Mouse (Mus musculus): ENCODE measurements around the gene Osbp. TPM values are rescaled to one million over a fixed set of nuclear protein-coding genes. Genes with fewer than 3 reads are reported as not detected.

The Osbp gene
- polyA plus RNA-seq, 1 experiment = 24.4 TPM

DNA sequence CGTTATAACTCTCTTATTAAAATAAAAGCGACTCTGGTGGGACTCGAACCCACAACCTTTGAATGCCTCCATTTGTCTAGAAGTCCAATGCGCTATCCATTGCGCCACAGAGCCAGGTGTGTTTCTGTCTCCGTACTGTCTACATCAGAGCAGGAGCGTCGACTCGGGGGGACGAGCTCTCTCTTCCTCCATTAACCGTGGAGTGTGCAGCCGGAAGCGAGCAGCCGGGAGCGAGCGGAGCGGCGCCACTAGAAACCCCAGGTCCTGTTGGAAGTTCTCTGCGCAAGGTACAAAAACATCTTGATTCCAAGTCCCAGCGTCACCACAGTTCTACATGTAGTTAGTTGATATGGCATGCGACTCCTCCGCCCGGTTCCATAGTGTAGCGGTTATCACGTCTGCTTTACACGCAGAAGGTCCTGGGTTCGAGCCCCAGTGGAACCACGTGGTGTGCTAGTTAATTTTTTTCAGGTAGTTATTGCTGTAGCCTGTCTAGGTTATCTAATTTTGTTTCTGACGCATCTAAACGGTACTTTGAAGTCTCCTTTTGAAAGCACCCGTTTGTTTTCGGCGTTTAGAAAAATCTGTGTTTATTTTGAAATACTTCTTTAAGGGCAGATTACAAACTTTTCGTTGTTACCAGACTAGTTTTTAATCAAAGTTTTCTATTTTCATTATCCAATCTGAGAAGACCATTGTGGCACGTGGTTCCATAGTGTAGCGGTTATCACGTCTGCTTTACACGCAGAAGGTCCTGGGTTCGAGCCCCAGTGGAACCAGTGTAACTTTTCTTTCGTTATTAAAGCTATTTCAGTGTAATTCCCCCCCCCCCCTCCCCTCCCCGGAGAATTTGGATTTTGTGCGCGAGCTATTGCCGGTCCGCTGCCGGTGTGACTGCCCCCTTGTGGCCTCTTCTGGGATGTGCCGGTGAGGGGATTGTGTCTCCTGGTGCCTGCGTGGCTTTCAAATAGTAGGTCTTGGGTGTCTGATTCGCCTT is 46.1 kb downstream of the Osbp start:
- H3K36me3 ChIP-seq (ENCODE audit: control insufficient read depth, insufficient read depth, low read length) = no peaks in the 10 kb centered on the region
- H3K4me3 ChIP-seq (ENCODE audit: control insufficient read depth, low read depth, low read length) = peak overlapping the region; percentile 90
- TF ChIP-seq CTCF (IDR thresholded peaks at IDR 0.05; ENCODE audit: control insufficient read depth, insufficient read depth, insufficient replicate concordance, low read depth, low read length) = peak; percentile 80
- no peak for TF ChIP-seq POLR2A (IDR thresholded peaks at IDR 0.05; ENCODE audit: control insufficient read depth, low read depth, low read length)
- no peaks in the 10 kb centered on the region for H3K27me3 ChIP-seq (ENCODE audit: control insufficient read depth, insufficient read depth, low read length)
- peak overlapping the region; percentile 66 for H3K27ac ChIP-seq (ENCODE audit: control insufficient read depth, insufficient read depth, low read depth, low read length)
- H3K4me1 ChIP-seq (ENCODE audit: control insufficient read depth, insufficient read depth, low read length) = peaks cover 6% of the 10 kb centered on the region

- no peak overlapping the region for H3K27ac ChIP-seq (ENCODE audit: control insufficient read depth, insufficient read depth, low read depth, low read length)
- H3K4me1 ChIP-seq (ENCODE audit: control insufficient read depth, insufficient read depth, low read length) = peaks cover 6% of the 10 kb centered on the region
- TF ChIP-seq CTCF (IDR thresholded peaks at IDR 0.05; ENCODE audit: control insufficient read depth, insufficient read depth, insufficient replicate concordance, low read depth, low read length) (no peak), POLR2A (IDR thresholded peaks at IDR 0.05; ENCODE audit: control insufficient read depth, low read depth, low read length) (no peak)
- H3K4me3 ChIP-seq (ENCODE audit: control insufficient read depth, low read depth, low read length) = no peak overlapping the region
- no peaks in the 10 kb centered on the region for H3K36me3 ChIP-seq (ENCODE audit: control insufficient read depth, insufficient read depth, low read length)
- no peaks in the 10 kb centered on the region for H3K27me3 ChIP-seq (ENCODE audit: control insufficient read depth, insufficient read depth, low read length)
Measured at GRCm38 (mm10) chr19:12012615-12013014, 46.9 kb downstream of the Osbp start.

DNA sequence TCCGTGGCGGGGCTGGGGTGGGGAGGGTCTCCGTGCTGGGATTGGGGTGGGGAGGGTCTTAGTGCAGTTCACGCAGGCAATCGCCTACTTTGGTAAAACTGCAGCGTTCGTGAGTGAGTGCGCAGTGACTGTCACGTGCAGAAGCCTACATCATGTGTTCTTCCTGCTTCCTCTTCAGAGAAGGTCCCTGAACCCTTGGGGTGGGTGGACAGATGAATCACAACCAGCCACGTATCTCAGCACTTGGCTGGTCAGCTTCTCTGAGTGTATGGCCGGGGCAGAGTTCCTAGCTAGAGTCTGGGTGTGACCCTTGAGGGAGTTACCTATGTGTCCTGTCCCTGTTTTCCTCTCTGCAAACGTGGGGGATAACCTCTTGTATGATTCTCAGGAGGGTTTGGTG is 47.5 kb downstream of the Osbp start:
- no peak overlapping the region for H3K27ac ChIP-seq (ENCODE audit: control insufficient read depth, insufficient read depth, low read depth, low read length)

DNA sequence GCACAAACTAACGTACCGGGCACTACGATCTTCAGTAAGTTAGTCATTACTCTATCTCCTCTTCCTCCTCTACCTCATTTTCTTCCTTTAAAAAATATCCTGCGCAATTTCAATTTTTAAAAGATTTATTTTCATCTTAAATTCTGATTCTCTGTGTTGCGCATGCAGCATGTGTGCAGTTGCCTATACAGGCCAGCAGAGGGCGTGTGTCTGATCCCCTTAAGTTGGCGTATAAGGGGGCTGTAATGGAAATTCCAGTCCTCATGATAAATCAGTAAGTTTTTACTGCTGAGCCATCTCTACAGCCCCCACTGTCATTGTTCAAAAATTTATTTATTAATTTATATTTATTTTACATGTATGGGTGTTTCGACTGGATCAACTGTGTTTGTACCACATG is 50.0 kb downstream of the Osbp start:
- Histone ChIP-seq H3K4me1 (ENCODE audit: control insufficient read depth, insufficient read depth, low read length) (no peaks in the 10 kb centered on the region; the same call in none of the 2 replicates), H3K4me3 (ENCODE audit: control insufficient read depth, low read depth, low read length) (no peak overlapping the region), H3K27ac (ENCODE audit: control insufficient read depth, insufficient read depth, low read depth, low read length) (no peak overlapping the region), H3K27me3 (ENCODE audit: control insufficient read depth, insufficient read depth, low read length) (no peaks in the 10 kb centered on the region), H3K36me3 (ENCODE audit: control insufficient read depth, insufficient read depth, low read length) (no peaks in the 10 kb centered on the region)
- no peak for TF ChIP-seq POLR2A (IDR thresholded peaks at IDR 0.05; ENCODE audit: control insufficient read depth, low read depth, low read length)
- TF ChIP-seq CTCF (IDR thresholded peaks at IDR 0.05; ENCODE audit: control insufficient read depth, insufficient read depth, insufficient replicate concordance, low read depth, low read length) = peak; percentile 73; the same call in 1 of the 2 replicates

More for the DNA sequence above, 47.5 kb downstream of the Osbp start:
- Histone ChIP-seq H3K4me1 (ENCODE audit: control insufficient read depth, insufficient read depth, low read length) (peaks cover 6% of the 10 kb centered on the region), H3K36me3 (ENCODE audit: control insufficient read depth, insufficient read depth, low read length) (no peaks in the 10 kb centered on the region), H3K4me3 (ENCODE audit: control insufficient read depth, low read depth, low read length) (no peak overlapping the region), H3K27me3 (ENCODE audit: control insufficient read depth, insufficient read depth, low read length) (no peaks in the 10 kb centered on the region)
- no peak for TF ChIP-seq CTCF (IDR thresholded peaks at IDR 0.05; ENCODE audit: control insufficient read depth, insufficient read depth, insufficient replicate concordance, low read depth, low read length)

DNA sequence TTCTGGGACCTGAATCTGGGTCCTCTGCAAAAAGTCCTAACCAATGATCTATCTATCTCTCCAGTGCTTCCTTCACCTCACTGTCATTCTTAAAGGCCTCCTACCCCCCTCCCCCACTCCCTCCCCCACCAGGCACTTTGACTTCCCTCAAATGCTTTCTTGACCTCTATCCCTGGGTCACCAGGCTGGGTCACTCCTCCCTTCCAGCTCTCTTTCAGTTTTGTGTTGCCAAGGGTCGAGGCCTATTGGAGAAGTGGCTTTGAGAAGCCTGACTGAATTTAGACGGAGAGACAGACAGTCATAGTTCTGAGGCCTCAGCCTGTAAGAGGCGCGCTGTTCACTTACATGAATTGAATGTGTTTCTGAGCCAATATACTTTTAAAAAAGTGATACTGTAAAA is 50.5 kb downstream of the Osbp start:
- TF ChIP-seq CTCF (IDR thresholded peaks at IDR 0.05; ENCODE audit: control insufficient read depth, insufficient read depth, insufficient replicate concordance, low read depth, low read length) (no peak), POLR2A (IDR thresholded peaks at IDR 0.05; ENCODE audit: control insufficient read depth, low read depth, low read length) (no peak)
- Histone ChIP-seq H3K36me3 (ENCODE audit: control insufficient read depth, insufficient read depth, low read length) (no peaks in the 10 kb centered on the region), H3K27ac (ENCODE audit: control insufficient read depth, insufficient read depth, low read depth, low read length) (no peak overlapping the region), H3K4me3 (ENCODE audit: control insufficient read depth, low read depth, low read length) (no peak overlapping the region), H3K27me3 (ENCODE audit: control insufficient read depth, insufficient read depth, low read length) (no peaks in the 10 kb centered on the region), H3K4me1 (ENCODE audit: control insufficient read depth, insufficient read depth, low read length) (no peaks in the 10 kb centered on the region; the same call in none of the 2 replicates)

GRCm38 (mm10) chr19:12024149-12024548 is 58.4 kb downstream of the Osbp start:
- H3K36me3 ChIP-seq (ENCODE audit: control insufficient read depth, insufficient read depth, low read length) = no peaks in the 10 kb centered on the region
- H3K27me3 ChIP-seq (ENCODE audit: control insufficient read depth, insufficient read depth, low read length) = no peaks in the 10 kb centered on the region
- TF ChIP-seq POLR2A (IDR thresholded peaks at IDR 0.05; ENCODE audit: control insufficient read depth, low read depth, low read length) (no peak), CTCF (IDR thresholded peaks at IDR 0.05; ENCODE audit: control insufficient read depth, insufficient read depth, insufficient replicate concordance, low read depth, low read length) (no peak)
- no peak overlapping the region for H3K27ac ChIP-seq (ENCODE audit: control insufficient read depth, insufficient read depth, low read depth, low read length)
- no peak overlapping the region for H3K4me3 ChIP-seq (ENCODE audit: control insufficient read depth, low read depth, low read length)
- no peaks in the 10 kb centered on the region for H3K4me1 ChIP-seq (ENCODE audit: control insufficient read depth, insufficient read depth, low read length)

GRCm38 (mm10) chr19:12025333-12025732 is 59.6 kb downstream of the Osbp start:
- Histone ChIP-seq H3K36me3 (ENCODE audit: control insufficient read depth, insufficient read depth, low read length) (no peaks in the 10 kb centered on the region), H3K4me1 (ENCODE audit: control insufficient read depth, insufficient read depth, low read length) (no peaks in the 10 kb centered on the region), H3K27ac (ENCODE audit: control insufficient read depth, insufficient read depth, low read depth, low read length) (no peak overlapping the region), H3K4me3 (ENCODE audit: control insufficient read depth, low read depth, low read length) (no peak overlapping the region), H3K27me3 (ENCODE audit: control insufficient read depth, insufficient read depth, low read length) (no peaks in the 10 kb centered on the region)
- TF ChIP-seq CTCF (IDR thresholded peaks at IDR 0.05; ENCODE audit: control insufficient read depth, insufficient read depth, insufficient replicate concordance, low read depth, low read length) (no peak), POLR2A (IDR thresholded peaks at IDR 0.05; ENCODE audit: control insufficient read depth, low read depth, low read length) (no peak)
